Mouse (Mus musculus) urinary bladder, postnatal 25 days (tissue): ENCODE results near the gene Nos3.
A peak's percentile ranks its signal among the peaks of the same experiment; 100 is the strongest.

ENCODE experiments used
- DNase-seq: peaks from one replicate; pipeline ENCODE4 v3.0.0; 2022; ENCODE audit warnings: low spot score

Gene Nos3

GRCm38 (mm10) chr5:24344477-24345051 is 20.0 kb upstream of the Nos3 start:
- no peak for DNase-seq

- DNase-seq, result no peak
Observed at GRCm38 (mm10) chr5:24346313-24346712, 18.3 kb upstream of the Nos3 start.

GRCm38 (mm10) chr5:24347186-24347875 is 17.3 kb upstream of the Nos3 start:
- no peak for DNase-seq

- peak; percentile 65 for DNase-seq
Observed at GRCm38 (mm10) chr5:24348128-24348527, 16.5 kb upstream of the Nos3 start.

- DNase-seq, result no peak
Observed at GRCm38 (mm10) chr5:24348546-24348945, 16.1 kb upstream of the Nos3 start.

GRCm38 (mm10) chr5:24350073-24350472 is 14.5 kb upstream of the Nos3 start:
- no peak for DNase-seq

- no peak for DNase-seq
Observed at GRCm38 (mm10) chr5:24350531-24351250, 13.9 kb upstream of the Nos3 start.

GRCm38 (mm10) chr5:24351278-24351677 is 13.3 kb upstream of the Nos3 start, which contains the start of gene Kcnh2:
Gene Kcnh2 (minus strand): TSS chr5:24351604.
- no peak for DNase-seq

GRCm38 (mm10) chr5:24351701-24352171 is 12.9 kb upstream of the Nos3 start:
- peak; percentile 59 for DNase-seq

- DNase-seq, result no peak
Observed at GRCm38 (mm10) chr5:24352251-24352859, 12.3 kb upstream of the Nos3 start.

- DNase-seq, result no peak
Observed at GRCm38 (mm10) chr5:24353327-24353726, 11.3 kb upstream of the Nos3 start.

GRCm38 (mm10) chr5:24356764-24357163 is 7.8 kb upstream of the Nos3 start:
- DNase-seq, result no peak

- peak; percentile 72 for DNase-seq
Observed at GRCm38 (mm10) chr5:24357461-24357860, 7.1 kb upstream of the Nos3 start.

- peak; percentile 82 for DNase-seq
Observed at GRCm38 (mm10) chr5:24360792-24361454, 3.7 kb upstream of the Nos3 start.

GRCm38 (mm10) chr5:24363467-24363866 is 1.1 kb upstream of the Nos3 start:
- no peak for DNase-seq

GRCm38 (mm10) chr5:24364061-24364460 is 549 bp upstream of the Nos3 start:
- no peak for DNase-seq

- no peak for DNase-seq
Observed at GRCm38 (mm10) chr5:24364963-24365362, 353 bp downstream of the Nos3 start.

GRCm38 (mm10) chr5:24365528-24365927 is 918 bp downstream of the Nos3 start:
- DNase-seq, result no peak

- DNase-seq, result no peak
Observed at GRCm38 (mm10) chr5:24366426-24366825, 1.8 kb downstream of the Nos3 start.

GRCm38 (mm10) chr5:24369767-24370166 is 5.2 kb downstream of the Nos3 start:
- DNase-seq, result no peak

GRCm38 (mm10) chr5:24373807-24374206 is 9.2 kb downstream of the Nos3 start:
- no peak for DNase-seq

GRCm38 (mm10) chr5:24374216-24374615 is 9.6 kb downstream of the Nos3 start:
- DNase-seq, result no peak
